Comparison of ENCODE assay signal across 9 mouse cellular contexts in genomic region chr9:72954746-72955145, GRCm38 (mm10). TPM values are rescaled to one million over a fixed set of nuclear protein-coding genes. Genes with fewer than 3 reads are reported as not detected.
A peak's percentile ranks its signal among the peaks of the same experiment; 100 is the strongest.
DNase-seq lines count a peak whose midpoint lies in the region; ATAC-seq and TF ChIP-seq lines count a peak whose summit lies in the region.
"Had no signal": no experiment of that assay in that cellular context is flagged by ENCODE, and none has a peak within 500 bp of the region (broad histone marks: within the 10 kb centered on the region; RNA-seq: fewer than 3 reads in every experiment).

No protein-coding gene starts in this region.

- no peaks in the 10 kb centered on the region for H3K27me3 ChIP-seq in kidney, adult 2 months (replicated peaks; ENCODE audit: control insufficient read depth, insufficient read depth, low read length)
- no peaks in the 10 kb centered on the region for H3K27me3 ChIP-seq in ES-Bruce4 (ENCODE audit: control insufficient read depth, insufficient read depth, low read length, poor library complexity, severe bottlenecking)

- no peak overlapping the region for H3K9ac ChIP-seq in ES-Bruce4 (ENCODE audit: low read depth, poor library complexity, severe bottlenecking)

- no peak for TF ChIP-seq EP300 in ES-Bruce4 (IDR thresholded peaks at IDR 0.05; ENCODE audit: insufficient read depth, low read depth, low read length)

- DNase-seq in kidney, adult 2 months, result no peak
- DNase-seq in kidney, adult 9 months, result no peak
- DNase-seq in adrenal gland, postnatal 25 days, result peak; percentile 27
- DNase-seq in lung, postnatal 36 days, result peak; percentile 57
- no peak for DNase-seq in urinary bladder, adult 18-20 months (ENCODE audit: low spot score in 2 of 2)
- DNase-seq: cerebellum, adult 11 months had no signal

- no peak for ATAC-seq in megakaryocyte progenitor cell, adult 5-6 weeks (replicated peaks; ENCODE audit: poor library complexity)

- no peak overlapping the region for H3K4me3 ChIP-seq in kidney, adult 2 months (ENCODE audit: insufficient read depth, low read depth, low read length)
- H3K4me3 ChIP-seq in ES-Bruce4 (ENCODE audit: low read depth, low read length), result no peak overlapping the region

- H3K9me3 ChIP-seq in ES-Bruce4 (replicated peaks; ENCODE audit: control insufficient read depth, insufficient read depth, low read length, poor library complexity, severe bottlenecking), result no peaks in the 10 kb centered on the region

- no peak for TF ChIP-seq POLR2A in kidney, adult 2 months (IDR thresholded peaks at IDR 0.05; ENCODE audit: low read depth, low read length)
- no peak for TF ChIP-seq POLR2A in ES-Bruce4 (IDR thresholded peaks at IDR 0.05; ENCODE audit: insufficient read depth, low read length)

- peaks cover 5% of the 10 kb centered on the region; the same call in 1 of the 2 replicates for H3K4me1 ChIP-seq in kidney, adult 2 months (ENCODE audit: control insufficient read depth, insufficient read depth, low read length)
- H3K4me1 ChIP-seq in ES-Bruce4 (ENCODE audit: control insufficient read depth, insufficient read depth, low read length), result no peaks in the 10 kb centered on the region

- no peaks in the 10 kb centered on the region for H3K36me3 ChIP-seq in kidney, adult 2 months (ENCODE audit: control insufficient read depth, insufficient read depth, low read length)
- H3K36me3 ChIP-seq in ES-Bruce4 (ENCODE audit: control insufficient read depth, insufficient read depth, low read length, poor library complexity, severe bottlenecking), result no peaks in the 10 kb centered on the region

- peak; percentile 42 for TF ChIP-seq CTCF in kidney, adult 2 months (conservative IDR thresholded peaks at IDR 0.05; ENCODE audit: insufficient read depth, insufficient read length, low read depth, low read length)
- TF ChIP-seq CTCF in ES-Bruce4 (IDR thresholded peaks at IDR 0.05; ENCODE audit: low read depth, low read length), result peak; percentile 70

- no peak overlapping the region for H3K27ac ChIP-seq in kidney, adult 2 months (ENCODE audit: insufficient read depth, low read depth, low read length)
- H3K27ac ChIP-seq in ES-Bruce4 (ENCODE audit: insufficient read depth, low read length), result no peak overlapping the region

- 55% methylated on average over 2 of the region's 2 CpGs for WGBS in kidney, adult 2 months

RNA-seq across cellular contexts. Expression of gene Dyx1c1, which starts 3.8 kb away (rescaled TPM):
- polyA plus RNA-seq in kidney, adult 2 months (2012; rRNA removed), result 1.1 and 1.3 TPM in 2 replicates
- 2.3 and 2.4 TPM in 2 replicates for polyA plus RNA-seq in ES-Bruce4 (2011; ENCODE audit: insufficient read depth, insufficient read length, low read depth, missing spikeins)
- total RNA-seq in adrenal gland, postnatal 25 days (2021), result 1.6 and 1.8 TPM in 2 replicates
- total RNA-seq in megakaryocyte progenitor cell, adult 5-6 weeks (2015), result 0.07 and 0.91 TPM in 2 replicates
- total RNA-seq in megakaryocyte progenitor cell, adult 5-6 weeks (2017), result 0.58 TPM in 1 of 2 replicates, not detected in the other

RNA-seq across cellular contexts. Expression of gene Gm44503, which starts 3.9 kb away (rescaled TPM):
- not detected in 2 replicates for polyA plus RNA-seq in kidney, adult 2 months (2012; rRNA removed)
- polyA plus RNA-seq in ES-Bruce4 (2011; ENCODE audit: insufficient read depth, insufficient read length, low read depth, missing spikeins), result not detected in 2 replicates
- not detected in 2 replicates for total RNA-seq in adrenal gland, postnatal 25 days (2021)
- not detected in 2 replicates for total RNA-seq in megakaryocyte progenitor cell, adult 5-6 weeks (2015)
- 0.07 TPM in 1 of 2 replicates, not detected in the other for total RNA-seq in megakaryocyte progenitor cell, adult 5-6 weeks (2017)
- polyA plus RNA-seq: heart, embryonic 16.5 days had no signal

RNA-seq across cellular contexts. Expression of gene Pygo1, which starts 29.3 kb away (rescaled TPM):
- polyA plus RNA-seq in kidney, adult 2 months (2012; rRNA removed), result 0.22 and 0.38 TPM in 2 replicates
- 1.2 and 1.3 TPM in 2 replicates for polyA plus RNA-seq in ES-Bruce4 (2011; ENCODE audit: insufficient read depth, insufficient read length, low read depth, missing spikeins)
- total RNA-seq in adrenal gland, postnatal 25 days (2021), result 3.4 and 5.1 TPM in 2 replicates
- total RNA-seq in megakaryocyte progenitor cell, adult 5-6 weeks (2015), result not detected in 2 replicates
- total RNA-seq in megakaryocyte progenitor cell, adult 5-6 weeks (2017), result 0.03 TPM in 1 of 2 replicates, not detected in the other

RNA-seq across cellular contexts. Expression of gene Ccpg1os, which starts 30.4 kb away (rescaled TPM):
- 29.1 and 34.8 TPM in 2 replicates for polyA plus RNA-seq in kidney, adult 2 months (2012; rRNA removed)
- 13.0 and 15.4 TPM in 2 replicates for polyA plus RNA-seq in ES-Bruce4 (2011; ENCODE audit: insufficient read depth, insufficient read length, low read depth, missing spikeins)
- total RNA-seq in adrenal gland, postnatal 25 days (2021), result 23.8 TPM in 2 replicates
- 6.9 and 10.4 TPM in 2 replicates for total RNA-seq in megakaryocyte progenitor cell, adult 5-6 weeks (2015)
- 8.0 and 10.0 TPM in 2 replicates for total RNA-seq in megakaryocyte progenitor cell, adult 5-6 weeks (2017)

RNA-seq across cellular contexts. Expression of gene Ccpg1, which starts 30.5 kb away (rescaled TPM):
- 20.1 and 30.2 TPM in 2 replicates for polyA plus RNA-seq in kidney, adult 2 months (2012; rRNA removed)
- 41.5 and 41.9 TPM in 2 replicates for polyA plus RNA-seq in ES-Bruce4 (2011; ENCODE audit: insufficient read depth, insufficient read length, low read depth, missing spikeins)
- 145 and 166 TPM in 2 replicates for total RNA-seq in adrenal gland, postnatal 25 days (2021)
- 25.8 and 26.6 TPM in 2 replicates for total RNA-seq in megakaryocyte progenitor cell, adult 5-6 weeks (2015)
- total RNA-seq in megakaryocyte progenitor cell, adult 5-6 weeks (2017), result 48.7 and 49.7 TPM in 2 replicates

Comparison
In these comparisons a context has a peak if more than half of its experiments do, and no peak if none do; other contexts are left out.
1. DNase-seq: peak in adrenal gland, postnatal 25 days (single experiment) and lung, postnatal 36 days (single experiment); none in kidney, adult 2 months (single experiment), kidney, adult 9 months (single experiment) and urinary bladder, adult 18-20 months (0 of 2).